Mouse (Mus musculus) stomach, postnatal 0 days (tissue): Measurements from ENCODE around the gene B3galt2. TPM values are rescaled to one million over a fixed set of nuclear protein-coding genes. Genes with fewer than 3 reads are reported as not detected.

Source experiments
- ATAC-seq: fragments of 200-750 bp; cut with Nextera tagmentation; 2 replicates; pipeline ENCODE4 v1.8.0; 2017; ENCODE audit not compliant: low FRiP score, low TSS enrichment
- DNase-seq: peaks from one replicate; pipeline ENCODE4 v3.0.0-alpha.2; 2016; ENCODE audit warnings: low spot score
- H3K27ac ChIP-seq: fragments of 300-500 bp; sonication (generic); replicated peaks from 2 replicates; pipeline ENCODE4 v1.5.1; 2014; ENCODE audit warnings: mild to moderate bottlenecking, control low read depth
- H3K27me3 ChIP-seq: fragments of 300-500 bp; sonication (generic); 2 replicates; pipeline ENCODE4 v1.6.1; 2014; ENCODE audit warnings: low read length; ENCODE audit not compliant: control insufficient read depth, insufficient read depth
- H3K36me3 ChIP-seq: fragments of 300-500 bp; sonication (generic); 2 replicates; pipeline ENCODE4 v1.6.1; 2014; ENCODE audit warnings: low read length, mixed read lengths; ENCODE audit not compliant: control insufficient read depth, insufficient read depth
- H3K4me1 ChIP-seq: fragments of 300-500 bp; sonication (generic); replicated peaks from 2 replicates; pipeline ENCODE4 v1.6.1; 2014; ENCODE audit warnings: antibody characterized with exemption; ENCODE audit not compliant: control insufficient read depth, insufficient read depth
- H3K4me2 ChIP-seq: fragments of 300-500 bp; sonication (generic); replicated peaks from 2 replicates; pipeline ENCODE4 v1.6.1; 2014; ENCODE audit warnings: low read depth, mild to moderate bottlenecking, control low read depth, moderate library complexity
- H3K4me3 ChIP-seq: fragments of 300-500 bp; sonication (generic); 2 replicates; pipeline ENCODE4 v1.5.1; 2014; ENCODE audit warnings: low read depth, low read length, control low read depth
- H3K9ac ChIP-seq: fragments of 300-500 bp; sonication (generic); 2 replicates; pipeline ENCODE4 v1.6.1; 2014; ENCODE audit warnings: mild to moderate bottlenecking, low read length, control low read depth, mixed read lengths
- H3K9me3 ChIP-seq: fragments of 300-500 bp; sonication (generic); 2 replicates; pipeline ENCODE4 v1.6.1; 2016; ENCODE audit warnings: low read length; ENCODE audit not compliant: control insufficient read depth
- CTCF ChIP-seq: IDR thresholded peaks from 2 replicates; pipeline ENCODE4 v1.5.1; 2016; ENCODE audit warnings: antibody characterized with exemption, low read depth, mild to moderate bottlenecking, moderate library complexity
- EP300 ChIP-seq: optimal IDR thresholded peaks from 2 replicates; pipeline ENCODE3; 2016; ENCODE audit warnings: antibody characterized with exemption
- WGBS: fragments of 180-500 bp; shearing (Covaris S2); extraction: QIAGEN DNeasy Blood & Tissue Kit; methylation state at CpG from one replicate; pipeline ENCODE4 v1.1.7; 2014; 5-methylcytosine and 5-hydroxymethylcytosine counted together
- polyA plus RNA-seq: library from polyadenylated mRNA; unstranded; fragments of >200 nt; fragmentation: Nextera tagmentation; extraction: Ambion mirVana; gene quantifications from 2 replicates; pipeline ENCODE4 v1.2.1, GENCODE M21; 2015

The B3galt2 gene
- polyA plus RNA-seq, 1 experiment from 2014 or later = 0.12 TPM

DNA sequence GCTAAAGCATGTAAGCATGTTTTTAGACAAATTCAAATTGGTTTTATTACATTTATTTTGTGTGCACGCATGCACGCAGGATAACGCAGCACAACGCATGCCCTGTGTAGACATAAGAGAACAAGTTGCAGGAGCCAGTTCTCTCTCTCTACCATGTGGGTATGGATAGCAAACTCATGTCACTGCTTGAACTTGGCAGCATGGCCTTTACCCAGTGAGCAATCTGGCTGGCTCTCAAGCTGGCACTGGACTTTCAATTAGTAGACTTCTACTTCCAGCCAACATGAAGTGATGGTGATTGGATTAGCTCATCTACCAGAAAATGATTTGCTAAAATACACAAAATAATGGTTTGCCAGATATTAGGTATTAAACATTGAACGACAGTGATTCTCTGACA lies 40.6 kb downstream of the B3galt2 start:
- Histone ChIP-seq H3K4me1 (no peaks in the 10 kb centered on the region), H3K27ac (no peak overlapping the region), H3K27me3 (no peaks in the 10 kb centered on the region), H3K4me2 (no peak overlapping the region), H3K9ac (no peak overlapping the region), H3K4me3 (no peak overlapping the region), H3K9me3 (no peaks in the 10 kb centered on the region), H3K36me3 (peaks cover 6% of the 10 kb centered on the region; the same call in 1 of the 2 replicates)
- TF ChIP-seq EP300 = no peak
- no peak for TF ChIP-seq CTCF
- DNase-seq (no peak), ATAC-seq (no peak)
- WGBS = 95% methylated on average over 5 of the region's 5 CpGs

DNA sequence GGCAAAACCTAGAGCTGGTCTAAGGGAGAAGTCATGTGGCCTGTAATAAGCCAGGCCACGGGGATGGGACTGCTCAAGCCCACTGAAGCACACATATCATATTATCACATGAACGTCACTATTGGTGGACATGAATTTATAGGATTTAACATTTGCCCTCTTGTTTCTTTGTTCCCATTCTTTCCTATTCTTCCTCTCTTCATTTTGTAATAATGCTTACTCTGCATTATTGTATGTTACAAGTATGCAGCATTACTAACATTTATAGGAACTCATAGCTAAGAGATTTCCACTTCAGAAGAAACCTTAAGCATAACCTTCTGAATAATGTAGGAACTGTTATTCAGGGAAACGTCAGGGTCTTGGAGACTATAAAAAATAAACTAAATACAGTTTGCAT lies 44.4 kb downstream of the B3galt2 start:
- Histone ChIP-seq H3K36me3 (peaks cover 6% of the 10 kb centered on the region; the same call in 1 of the 2 replicates), H3K9ac (no peak overlapping the region), H3K4me1 (no peaks in the 10 kb centered on the region), H3K27me3 (no peaks in the 10 kb centered on the region), H3K27ac (no peak overlapping the region), H3K4me3 (no peak overlapping the region), H3K4me2 (no peak overlapping the region), H3K9me3 (no peaks in the 10 kb centered on the region)
- TF ChIP-seq CTCF (no peak), EP300 (no peak)
- ATAC-seq (no peak), DNase-seq (no peak)
- 88% methylated on average over 3 of the region's 3 CpGs for WGBS

DNA sequence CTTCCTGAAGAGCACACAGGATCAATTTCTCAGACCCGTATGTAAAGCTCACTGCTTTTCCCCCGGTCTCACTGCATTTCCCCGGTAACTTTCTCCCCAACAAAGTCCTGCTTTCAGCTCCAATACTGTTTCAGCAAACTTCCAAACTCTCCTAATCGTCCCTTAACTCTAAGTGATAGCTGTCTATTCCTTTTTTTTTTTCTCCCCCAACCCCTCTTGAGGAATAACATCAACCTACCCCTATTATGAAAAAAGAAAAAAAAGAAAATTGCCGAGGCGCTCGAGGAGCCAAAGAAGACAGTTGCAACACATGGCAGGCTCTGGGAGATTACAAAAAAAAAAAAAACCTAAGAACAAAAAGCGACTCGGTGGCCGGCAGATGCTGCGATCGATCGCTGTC lies 61.3 kb downstream of the B3galt2 start:
- ATAC-seq (no peak), DNase-seq (no peak)
- Histone ChIP-seq H3K4me3 (peak overlapping the region; percentile 82), H3K27ac (peak overlapping the region; percentile 97), H3K4me2 (peak overlapping the region; percentile 78), H3K9ac (peak overlapping the region; percentile 93), H3K4me1 (no peaks in the 10 kb centered on the region), H3K27me3 (no peaks in the 10 kb centered on the region), H3K9me3 (no peaks in the 10 kb centered on the region), H3K36me3 (0 out of 2 replicates have a peak, but pooled peaks cover 4% of the 10 kb centered on the region)
- WGBS = under 1% methylated on average over 13 of the region's 13 CpGs
- no peak for TF ChIP-seq CTCF
- TF ChIP-seq EP300 = no peak

- ATAC-seq = peak; percentile 76
- peak; percentile 46 for DNase-seq
- WGBS = under 1% methylated on average over 46 of the region's 48 CpGs
These were observed 61.8 kb downstream of the B3galt2 start for GRCm38 (mm10) chr1:143702141-143702740.

GRCm38 (mm10) chr1:143702741-143703262 lies 62.3 kb downstream of the B3galt2 start, which contains the start of gene Cdc73:
Gene Cdc73, minus strand, starts transcription at chr1:143702893.
- TF ChIP-seq CTCF (peak; percentile 57), EP300 (no peak)
- Histone ChIP-seq H3K27me3 (no peaks in the 10 kb centered on the region), H3K27ac (peak within 1 kb of the TSS; percentile 97), H3K4me2 (peak within 1 kb of the TSS; percentile 86), H3K9me3 (no peaks in the 10 kb centered on the region), H3K36me3 (0 out of 2 replicates have a peak, but pooled peaks cover 4% of the 10 kb centered on the region), H3K9ac (peak within 1 kb of the TSS; percentile 93), H3K4me1 (no peaks in the 10 kb centered on the region), H3K4me3 (peak within 1 kb of the TSS; percentile 82)
- peak; percentile 93 for DNase-seq
- ATAC-seq = peak; percentile 99
- under 1% methylated on average over 67 of the region's 74 CpGs for WGBS

More at GRCm38 (mm10) chr1:143702141-143702740, 61.8 kb downstream of the B3galt2 start:
- TF ChIP-seq EP300 (no peak), CTCF (no peak; the same call in 1 of the 2 replicates)
- peak overlapping the region; percentile 93 for H3K9ac ChIP-seq
- peak overlapping the region; percentile 82 for H3K4me3 ChIP-seq
- H3K27ac ChIP-seq = peak overlapping the region; percentile 97
- H3K27me3 ChIP-seq = no peaks in the 10 kb centered on the region
- no peaks in the 10 kb centered on the region for H3K9me3 ChIP-seq
- no peaks in the 10 kb centered on the region for H3K4me1 ChIP-seq
- H3K4me2 ChIP-seq = peak overlapping the region; percentile 78
- 0 out of 2 replicates have a peak, but pooled peaks cover 4% of the 10 kb centered on the region for H3K36me3 ChIP-seq

Other genes with a start within 250 kb of the B3galt2 start
- gene Cdc73, start 62.2 kb downstream of the B3galt2 start, polyA plus RNA-seq = 11.4 and 11.8 TPM in 2 replicates
- 104 TPM in 2 replicates for gene Glrx2, start 75.7 kb downstream of the B3galt2 start, polyA plus RNA-seq
- 8.7 and 8.9 TPM in 2 replicates for gene Trove2, start 136.4 kb downstream of the B3galt2 start, polyA plus RNA-seq
- 57.6 and 61.5 TPM in 2 replicates for gene Uchl5, start 136.6 kb downstream of the B3galt2 start, polyA plus RNA-seq